Mouse (Mus musculus) C2C12 (cell line): ENCODE results near the gene Spsb2. TPM values are rescaled to one million over a fixed set of nuclear protein-coding genes. Genes with fewer than 3 reads are reported as not detected.

Experiments used
- H3K27me3 ChIP-seq: one replicate; pipeline ENCODE4 v1.6.1; 2011; ENCODE audit not compliant: control insufficient read depth, insufficient read depth, insufficient read length
- H3K36me3 ChIP-seq: one replicate; pipeline ENCODE4 v1.6.1; 2011; ENCODE audit not compliant: control insufficient read depth, insufficient read depth
- H3K4me3 ChIP-seq: one replicate; pipeline ENCODE4 v1.5.1; 2011; ENCODE audit warnings: mild to moderate bottlenecking, control low read depth; ENCODE audit not compliant: poor library complexity, insufficient read depth, severe bottlenecking
- H3K79me2 ChIP-seq: one replicate; pipeline ENCODE4 v1.6.1; 2011; ENCODE audit not compliant: control insufficient read depth, insufficient read depth
- H3K79me3 ChIP-seq: one replicate; pipeline ENCODE4 v1.6.1; 2011; ENCODE audit warnings: low read depth, control low read depth
- H3ac ChIP-seq: one replicate; pipeline ENCODE3; 2011; ENCODE audit warnings: low read depth; ENCODE audit not compliant: control insufficient read depth, insufficient read length
- CEBPB ChIP-seq: IDR thresholded peaks from one replicate; pipeline ENCODE4 v1.6.1; 2011; ENCODE audit warnings: low read depth, mild to moderate bottlenecking, control low read depth, moderate library complexity
- CTCF ChIP-seq: IDR thresholded peaks from one replicate; pipeline ENCODE4 v1.5.1; 2011; ENCODE audit not compliant: control insufficient read depth, insufficient read depth, insufficient read length
- FOSL1 ChIP-seq: IDR thresholded peaks from one replicate; pipeline ENCODE4 v1.8.0; 2011; ENCODE audit warnings: mild to moderate bottlenecking, low read length; ENCODE audit not compliant: poor library complexity, insufficient read depth, severe bottlenecking
- MAX ChIP-seq: IDR thresholded peaks from one replicate; pipeline ENCODE4 v1.6.1; 2011; ENCODE audit warnings: mild to moderate bottlenecking, control low read depth
- MYOD1 ChIP-seq: IDR thresholded peaks from one replicate; pipeline ENCODE4 v1.6.1; 2011; ENCODE audit warnings: low read depth; ENCODE audit not compliant: control insufficient read depth, insufficient read length
- MYOG ChIP-seq: IDR thresholded peaks from one replicate; pipeline ENCODE4 v1.6.1; 2011; ENCODE audit not compliant: control insufficient read depth, insufficient read length; ENCODE audit errors: extremely low read depth
- USF1 ChIP-seq: IDR thresholded peaks from one replicate; pipeline ENCODE4 v1.6.1; 2011; ENCODE audit warnings: low read depth, mild to moderate bottlenecking, control low read depth, moderate library complexity
- polyA plus RNA-seq: library from polyadenylated mRNA; unstranded; fragments of >200 nt; fragmentation: generic; extraction: Trizol; gene quantifications from one replicate; pipeline ENCODE4 v1.2.1, GENCODE M21; 2012; ENCODE audit warnings: missing spikeins

The Spsb2 gene
- polyA plus RNA-seq, 1 experiment, result 24.8 TPM

DNA sequence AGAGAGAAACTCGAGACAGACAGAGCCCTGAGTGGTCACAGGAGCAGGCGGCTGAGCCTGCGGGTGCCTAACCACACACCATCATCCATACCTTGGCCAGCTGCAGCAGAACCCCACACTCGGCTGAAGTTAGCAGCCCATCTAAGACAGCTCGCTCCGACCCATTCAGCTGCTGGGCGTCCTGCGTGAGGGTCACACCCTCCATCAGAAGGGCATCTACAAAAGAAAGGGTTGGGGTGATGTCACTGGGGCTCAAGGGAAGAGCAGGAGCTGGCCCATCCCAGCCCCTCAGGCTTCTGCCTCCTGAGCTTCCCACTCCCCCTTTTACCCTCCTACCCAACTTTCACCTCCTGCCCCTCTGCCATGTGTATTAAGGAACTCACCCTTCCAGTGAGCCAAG, 42.1 kb downstream of the Spsb2 start:
- Histone ChIP-seq H3ac (no peak overlapping the region), H3K79me3 (no peaks in the 10 kb centered on the region), H3K4me3 (no peak overlapping the region), H3K27me3 (peaks cover 3% of the 10 kb centered on the region), H3K79me2 (no peaks in the 10 kb centered on the region), H3K36me3 (no peaks in the 10 kb centered on the region)
- TF ChIP-seq MAX (no peak), CEBPB (no peak), CTCF (no peak), FOSL1 (no peak), MYOD1 (no peak), MYOG (no peak), USF1 (no peak)

- TF ChIP-seq MYOD1 (no peak), CEBPB (no peak), MYOG (no peak), CTCF (no peak), FOSL1 (no peak), USF1 (no peak), MAX (no peak)
- no peaks in the 10 kb centered on the region for H3K79me2 ChIP-seq
- no peaks in the 10 kb centered on the region for H3K36me3 ChIP-seq
- no peak overlapping the region for H3K4me3 ChIP-seq
- H3K79me3 ChIP-seq, result no peaks in the 10 kb centered on the region
- H3K27me3 ChIP-seq, result peaks cover 3% of the 10 kb centered on the region
- no peak overlapping the region for H3ac ChIP-seq
Measured at GRCm38 (mm10) chr6:124854647-124855046, 46.2 kb downstream of the Spsb2 start.

- no peaks in the 10 kb centered on the region for H3K79me3 ChIP-seq
- TF ChIP-seq MYOD1 (no peak), MYOG (no peak), CTCF (no peak), FOSL1 (no peak), MAX (no peak), CEBPB (no peak), USF1 (no peak)
- H3K79me2 ChIP-seq, result no peaks in the 10 kb centered on the region
- H3K4me3 ChIP-seq, result no peak overlapping the region
- no peak overlapping the region for H3ac ChIP-seq
- H3K27me3 ChIP-seq, result peaks cover 7% of the 10 kb centered on the region
- no peaks in the 10 kb centered on the region for H3K36me3 ChIP-seq
Measured at GRCm38 (mm10) chr6:124856321-124856720, 47.9 kb downstream of the Spsb2 start.

- TF ChIP-seq CTCF (peak; percentile 48), FOSL1 (no peak)
- Histone ChIP-seq H3K36me3 (no peaks in the 10 kb centered on the region), H3K79me3 (no peaks in the 10 kb centered on the region), H3K27me3 (peaks cover 10% of the 10 kb centered on the region), H3K79me2 (no peaks in the 10 kb centered on the region), H3ac (peak within 1 kb of the TSS; percentile 21), H3K4me3 (no peak within 1 kb of the TSS)
Measured at GRCm38 (mm10) chr6:124856916-124857839, 48.7 kb downstream of the Spsb2 start, which contains the start of gene P3h3. Gene P3h3 (minus strand): TSS chr6:124857752.

DNA sequence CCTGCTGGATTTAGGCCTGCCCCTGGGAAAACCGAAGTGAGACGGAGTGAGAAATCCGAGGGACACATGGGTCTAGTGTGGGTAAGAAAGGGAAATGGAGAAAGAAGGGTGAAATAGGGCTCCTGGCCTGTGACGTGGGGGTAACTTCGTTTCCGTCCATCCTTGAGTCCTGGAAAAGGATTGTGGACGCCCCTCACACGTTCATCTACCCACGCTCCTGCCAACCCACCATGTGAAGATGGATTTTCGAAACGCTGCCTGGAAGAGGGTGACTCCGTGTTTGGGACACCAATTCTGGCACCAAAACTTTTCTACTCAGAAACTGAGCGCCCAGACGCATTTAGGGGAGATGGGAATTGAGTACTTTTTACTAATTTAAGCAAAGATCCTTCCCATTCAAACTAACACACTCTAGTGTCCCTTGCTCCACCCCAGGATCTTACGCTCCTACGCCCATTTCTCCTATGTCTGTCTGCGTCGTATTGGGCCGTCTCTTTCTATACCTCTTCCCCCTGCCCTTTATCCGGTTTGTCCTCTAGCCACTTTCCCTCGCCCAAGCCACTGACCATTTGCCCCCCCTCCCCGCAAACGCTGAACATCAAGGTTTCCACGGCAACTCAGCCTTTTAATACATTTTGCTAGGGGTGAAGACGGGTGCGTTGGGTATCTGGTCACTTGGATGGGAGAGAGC, 49.5 kb downstream of the Spsb2 start:
- no peaks in the 10 kb centered on the region for H3K79me2 ChIP-seq
- peaks cover 14% of the 10 kb centered on the region for H3K27me3 ChIP-seq
- no peak overlapping the region for H3ac ChIP-seq
- H3K79me3 ChIP-seq, result no peaks in the 10 kb centered on the region
- no peaks in the 10 kb centered on the region for H3K36me3 ChIP-seq
- TF ChIP-seq USF1 (no peak), CEBPB (no peak), MYOG (no peak), MAX (no peak), MYOD1 (no peak)
- no peak overlapping the region for H3K4me3 ChIP-seq
